Mouse (Mus musculus) ES-E14 (cell line): Measurements from ENCODE around the gene Polr3b. TPM values are rescaled to one million over a fixed set of nuclear protein-coding genes. Genes with fewer than 3 reads are reported as not detected.

ENCODE experiments used
- DNase-seq: peaks from one replicate; pipeline ENCODE4 v3.0.0-alpha.2; 2013; ENCODE audit warnings: low read depth, low spot score
- H3K27ac ChIP-seq: 2 replicates; pipeline ENCODE4 v1.5.1; 2012; ENCODE audit warnings: low read depth, mild to moderate bottlenecking, low read length, moderate library complexity, mixed read lengths; ENCODE audit not compliant: poor library complexity, insufficient read depth, severe bottlenecking
- H3K36me3 ChIP-seq: 2 replicates; pipeline ENCODE4 v1.6.1; 2012; ENCODE audit warnings: mild to moderate bottlenecking, low read length, moderate library complexity, mixed read lengths; ENCODE audit not compliant: control insufficient read depth, poor library complexity, insufficient read depth, severe bottlenecking
- H3K4me1 ChIP-seq, 2 experiments: fragments of 150-350 bp in 1 of 2; sonication (generic) in 1 of 2; 2 replicates each; pipeline ENCODE4 v1.6.1; 2012; ENCODE audit warnings: low read length in 2 of 2, mild to moderate bottlenecking in 1 of 2, mixed read lengths in 1 of 2; ENCODE audit not compliant: control insufficient read depth in 2 of 2, insufficient read depth in 2 of 2, poor library complexity in 1 of 2
- H3K4me3 ChIP-seq, 2 experiments: fragments of 150-350 bp in 1 of 2; sonication (generic) in 1 of 2; 2 replicates each; pipeline ENCODE4 v1.5.1; 2012; ENCODE audit warnings: low read length in 2 of 2, low read depth in 1 of 2, mild to moderate bottlenecking in 1 of 2, mixed read lengths in 1 of 2; ENCODE audit not compliant: insufficient read depth in 1 of 2, poor library complexity in 1 of 2, severe bottlenecking in 1 of 2
- H3K9ac ChIP-seq: 2 replicates; pipeline ENCODE4 v1.6.1; 2012; ENCODE audit warnings: low read depth, mild to moderate bottlenecking, low read length, mixed read lengths; ENCODE audit not compliant: poor library complexity, insufficient read depth, severe bottlenecking
- H3K9me3 ChIP-seq: fragments of 150-350 bp; sonication (generic); 2 replicates; pipeline ENCODE4 v1.6.1; 2012; ENCODE audit warnings: low read depth, mild to moderate bottlenecking, low read length; ENCODE audit not compliant: control insufficient read depth, insufficient read depth
- CHD2 ChIP-seq: IDR thresholded peaks from 2 replicates; pipeline ENCODE4 v1.6.1; 2014; ENCODE audit warnings: mild to moderate bottlenecking, low read depth, low read length, inconsistent platforms
- HCFC1 ChIP-seq: IDR thresholded peaks from 2 replicates; pipeline ENCODE4 v1.6.1; 2012; ENCODE audit warnings: low read length, inconsistent platforms, borderline replicate concordance; ENCODE audit not compliant: insufficient read depth
- MAFK ChIP-seq: IDR thresholded peaks from 2 replicates; pipeline ENCODE4 v1.6.1; 2014; ENCODE audit warnings: mild to moderate bottlenecking, low read depth, low read length, inconsistent platforms; ENCODE audit not compliant: insufficient read depth
- ZC3H11A ChIP-seq: IDR thresholded peaks from 2 replicates; pipeline ENCODE4 v1.6.1; 2012; ENCODE audit warnings: low read depth, mild to moderate bottlenecking, inconsistent platforms, low read length, borderline replicate concordance
- ZNF384 ChIP-seq: IDR thresholded peaks from 2 replicates; pipeline ENCODE4 v1.6.1; 2012; ENCODE audit warnings: low read depth, low read length, inconsistent platforms
- in situ Hi-C, 2 experiments: fragments of 600-800 bp; cut with MboI; formaldehyde crosslinking; loops; one replicate each; pipeline ENCODE4 v1.15.1; 2025; ENCODE audit warnings: low sequenced_read_pairs in 2 of 2, inconsistent platforms in 1 of 2; ENCODE audit not compliant: unreplicated experiment in 2 of 2
- total RNA-seq: library from RNA; depleted of rRNA; stranded (reverse); fragments of 300-350 nt; gene quantifications from 2 replicates; pipeline ENCODE4 v1.2.3, GENCODE M21; 2012

Gene Polr3b
- total RNA-seq, 1 experiment = 29.2 TPM

- H3K4me1 ChIP-seq = no peaks in the 10 kb centered on the region
- in situ Hi-C loops = no loop called here
- H3K4me3 ChIP-seq = no peak overlapping the region
- no peak overlapping the region for H3K9ac ChIP-seq
- DNase-seq = no peak
- H3K36me3 ChIP-seq = no peaks in the 10 kb centered on the region
- H3K9me3 ChIP-seq = no peaks in the 10 kb centered on the region
- no peak for TF ChIP-seq HCFC1
- no peak for TF ChIP-seq CHD2
- no peak for TF ChIP-seq ZNF384
- no peak for TF ChIP-seq ZC3H11A
- no peak for TF ChIP-seq MAFK
- H3K27ac ChIP-seq = no peak overlapping the region
Observed at GRCm38 (mm10) chr10:84608361-84608760, 13.7 kb upstream of the Polr3b start.

DNA sequence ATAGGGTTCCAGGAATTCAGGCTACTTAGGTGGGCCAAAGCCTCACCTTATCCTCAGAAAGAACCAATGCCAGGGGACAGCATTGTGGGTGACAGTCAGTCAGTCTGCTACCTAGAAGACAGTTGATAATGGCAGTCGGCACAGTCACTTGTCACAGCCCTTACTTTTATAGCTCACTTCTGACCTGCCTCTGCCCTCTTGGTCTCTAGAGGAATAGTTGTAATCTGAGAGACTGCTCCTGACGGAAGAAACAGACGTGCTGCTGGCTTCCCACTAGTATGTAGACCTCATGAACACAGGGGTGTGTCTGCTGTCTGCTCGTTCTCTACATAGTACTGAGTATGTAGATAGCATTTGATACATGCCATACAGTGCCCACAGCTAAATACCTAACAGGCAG, 11.8 kb upstream of the Polr3b start:
- no peak overlapping the region for H3K9ac ChIP-seq
- no peak for DNase-seq
- no peaks in the 10 kb centered on the region for H3K9me3 ChIP-seq
- H3K4me1 ChIP-seq = no peaks in the 10 kb centered on the region
- no peak overlapping the region for H3K27ac ChIP-seq
- TF ChIP-seq MAFK = no peak
- no peak for TF ChIP-seq CHD2
- no peak for TF ChIP-seq ZC3H11A
- TF ChIP-seq HCFC1 = no peak
- no peak for TF ChIP-seq ZNF384
- no peak overlapping the region for H3K4me3 ChIP-seq
- in situ Hi-C loops = no loop called here
- no peaks in the 10 kb centered on the region for H3K36me3 ChIP-seq

GRCm38 (mm10) chr10:84610783-84611182, 11.3 kb upstream of the Polr3b start:
- H3K4me3 ChIP-seq = no peak overlapping the region
- H3K9me3 ChIP-seq = no peaks in the 10 kb centered on the region
- H3K9ac ChIP-seq = no peak overlapping the region
- TF ChIP-seq HCFC1 = no peak
- no peak for TF ChIP-seq MAFK
- no peak for TF ChIP-seq ZC3H11A
- TF ChIP-seq CHD2 = no peak
- no peak for TF ChIP-seq ZNF384
- no peak overlapping the region for H3K27ac ChIP-seq
- H3K4me1 ChIP-seq = no peaks in the 10 kb centered on the region
- DNase-seq = no peak
- in situ Hi-C loops = no loop called here
- no peaks in the 10 kb centered on the region for H3K36me3 ChIP-seq

- H3K4me1 ChIP-seq = no peaks in the 10 kb centered on the region
- TF ChIP-seq ZNF384 (no peak), ZC3H11A (no peak)
- no peak overlapping the region for H3K4me3 ChIP-seq
- no peaks in the 10 kb centered on the region for H3K9me3 ChIP-seq
- in situ Hi-C loops = no loop called here
- H3K27ac ChIP-seq = no peak overlapping the region
- H3K36me3 ChIP-seq = no peaks in the 10 kb centered on the region
- H3K9ac ChIP-seq = no peak overlapping the region
- DNase-seq = no peak
Observed at GRCm38 (mm10) chr10:84611664-84612063, 10.4 kb upstream of the Polr3b start.

GRCm38 (mm10) chr10:84612281-84612680, 9.8 kb upstream of the Polr3b start:
- H3K27ac ChIP-seq = no peak overlapping the region
- H3K4me1 ChIP-seq = no peaks in the 10 kb centered on the region
- no peaks in the 10 kb centered on the region for H3K9me3 ChIP-seq
- H3K4me3 ChIP-seq = no peak overlapping the region
- no peak overlapping the region for H3K9ac ChIP-seq
- TF ChIP-seq HCFC1 (no peak), MAFK (no peak), ZC3H11A (no peak), ZNF384 (no peak), CHD2 (no peak)
- DNase-seq = no peak
- in situ Hi-C loops = no loop called here
- H3K36me3 ChIP-seq = no peaks in the 10 kb centered on the region
